Mouse (Mus musculus) kidney, adult 2 months (tissue): ENCODE data around the gene Prrx1. TPM values are rescaled to one million over a fixed set of nuclear protein-coding genes. Genes with fewer than 3 reads are reported as not detected.

Experiments used
- DNase-seq: peaks from one replicate; pipeline ENCODE4 v3.0.0; 2021
- H3K27ac ChIP-seq: fragments of 200-500 bp; 2 replicates; pipeline ENCODE4 v1.5.1; 2012; ENCODE audit warnings: low read depth, low read length, control low read depth, inconsistent platforms; ENCODE audit not compliant: insufficient read depth
- H3K27me3 ChIP-seq: fragments of 200-500 bp; replicated peaks from 2 replicates; pipeline ENCODE4 v1.6.1; 2012; ENCODE audit warnings: mild to moderate bottlenecking, moderate library complexity, low read length, inconsistent platforms; ENCODE audit not compliant: control insufficient read depth, insufficient read depth
- H3K36me3 ChIP-seq: fragments of 200-500 bp; 2 replicates; pipeline ENCODE4 v1.6.1; 2012; ENCODE audit warnings: mild to moderate bottlenecking, moderate library complexity, low read length, inconsistent platforms; ENCODE audit not compliant: control insufficient read depth, insufficient read depth
- H3K4me1 ChIP-seq: fragments of 200-500 bp; 2 replicates; pipeline ENCODE4 v1.6.1; 2011; ENCODE audit warnings: low read length; ENCODE audit not compliant: control insufficient read depth, insufficient read depth
- H3K4me3 ChIP-seq: fragments of 200-500 bp; 2 replicates; pipeline ENCODE4 v1.5.1; 2011; ENCODE audit warnings: mild to moderate bottlenecking, low read depth, low read length, control low read depth; ENCODE audit not compliant: insufficient read depth
- CTCF ChIP-seq: fragments of 200-500 bp; conservative IDR thresholded peaks from 2 replicates; pipeline ENCODE4 v1.5.1; 2011; ENCODE audit warnings: low read depth, mild to moderate bottlenecking, control low read depth, low read length, moderate library complexity, mixed read lengths; ENCODE audit not compliant: insufficient read depth, insufficient read length
- POLR2A ChIP-seq: fragments of 200-500 bp; IDR thresholded peaks from one replicate; pipeline ENCODE4 v1.6.1; 2011; ENCODE audit warnings: low read depth, low read length, control low read depth
- WGBS: fragments of 180-500 bp; shearing (Covaris S2); methylation state at CpG from one replicate; pipeline ENCODE4 v1.1.7; 2018; 5-methylcytosine and 5-hydroxymethylcytosine counted together
- polyA plus RNA-seq: library from polyadenylated mRNA; depleted of rRNA; stranded (reverse); fragments of >200 nt; gene quantifications from 2 replicates; pipeline ENCODE4 v1.2.3, GENCODE M21; 2012

Gene Prrx1
- polyA plus RNA-seq, 1 experiment, result 2.8 TPM

- H3K4me3 ChIP-seq, result no peak overlapping the region
- no peak for DNase-seq
- H3K27ac ChIP-seq, result no peak overlapping the region
Measured at GRCm38 (mm10) chr1:163280097-163280841, 33.2 kb downstream of the Prrx1 start.

GRCm38 (mm10) chr1:163277069-163277468, 36.4 kb downstream of the Prrx1 start:
- no peak for DNase-seq
- Histone ChIP-seq H3K27ac (no peak overlapping the region), H3K27me3 (no peaks in the 10 kb centered on the region), H3K4me1 (no peaks in the 10 kb centered on the region), H3K36me3 (no peaks in the 10 kb centered on the region), H3K4me3 (no peak overlapping the region)
- no peak for TF ChIP-seq POLR2A
- TF ChIP-seq CTCF, result no peak
- WGBS, result 81% methylated on average over 7 of the region's 7 CpGs

More at GRCm38 (mm10) chr1:163280097-163280841, 33.2 kb downstream of the Prrx1 start:
- TF ChIP-seq POLR2A, result no peak
- no peak for TF ChIP-seq CTCF
- Histone ChIP-seq H3K36me3 (no peaks in the 10 kb centered on the region), H3K4me1 (no peaks in the 10 kb centered on the region), H3K27me3 (no peaks in the 10 kb centered on the region)
- WGBS, result 55% methylated on average over 7 of the region's 7 CpGs

GRCm38 (mm10) chr1:163274919-163275318, 38.6 kb downstream of the Prrx1 start:
- no peaks in the 10 kb centered on the region for H3K4me1 ChIP-seq
- no peak for DNase-seq
- WGBS, result 51% methylated on average over 3 of the region's 3 CpGs
- no peak overlapping the region for H3K27ac ChIP-seq
- TF ChIP-seq POLR2A (no peak), CTCF (no peak)
- no peaks in the 10 kb centered on the region for H3K27me3 ChIP-seq
- no peaks in the 10 kb centered on the region for H3K36me3 ChIP-seq
- no peak overlapping the region for H3K4me3 ChIP-seq

GRCm38 (mm10) chr1:163273132-163273531, 40.4 kb downstream of the Prrx1 start:
- no peaks in the 10 kb centered on the region for H3K27me3 ChIP-seq
- H3K36me3 ChIP-seq, result no peaks in the 10 kb centered on the region
- no peak overlapping the region for H3K27ac ChIP-seq
- TF ChIP-seq POLR2A, result no peak
- no peak for TF ChIP-seq CTCF
- H3K4me1 ChIP-seq, result no peaks in the 10 kb centered on the region
- WGBS, result 68% methylated on average over 3 of the region's 3 CpGs
- H3K4me3 ChIP-seq, result no peak overlapping the region
- DNase-seq, result no peak

GRCm38 (mm10) chr1:163266853-163267538, 46.5 kb downstream of the Prrx1 start:
- 67% methylated on average over 8 of the region's 8 CpGs for WGBS
- no peaks in the 10 kb centered on the region for H3K4me1 ChIP-seq
- no peak for TF ChIP-seq CTCF
- no peak for TF ChIP-seq POLR2A

GRCm38 (mm10) chr1:163257298-163257697, 56.2 kb downstream of the Prrx1 start:
- no peaks in the 10 kb centered on the region for H3K36me3 ChIP-seq
- H3K4me3 ChIP-seq, result no peak overlapping the region
- 80% methylated on average over 2 of the region's 2 CpGs for WGBS
- no peak overlapping the region for H3K27ac ChIP-seq
- no peak for DNase-seq
- H3K27me3 ChIP-seq, result no peaks in the 10 kb centered on the region
- no peaks in the 10 kb centered on the region for H3K4me1 ChIP-seq
- no peak for TF ChIP-seq POLR2A
- TF ChIP-seq CTCF, result no peak

More at GRCm38 (mm10) chr1:163266853-163267538, 46.5 kb downstream of the Prrx1 start:
- Histone ChIP-seq H3K27ac (no peak overlapping the region), H3K27me3 (no peaks in the 10 kb centered on the region; the same call in 1 of the 2 replicates), H3K4me3 (no peak overlapping the region), H3K36me3 (no peaks in the 10 kb centered on the region)
- no peak for DNase-seq

- no peak for DNase-seq
- no peaks in the 10 kb centered on the region for H3K4me1 ChIP-seq
- no peaks in the 10 kb centered on the region for H3K27me3 ChIP-seq
- TF ChIP-seq CTCF, result no peak
- TF ChIP-seq POLR2A, result no peak
- no peak overlapping the region for H3K27ac ChIP-seq
- H3K36me3 ChIP-seq, result no peaks in the 10 kb centered on the region
- WGBS, result 95% methylated on average over 2 of the region's 2 CpGs
- no peak overlapping the region for H3K4me3 ChIP-seq
Measured at GRCm38 (mm10) chr1:163255884-163256283, 57.6 kb downstream of the Prrx1 start.
